Mouse (Mus musculus) gastrocnemius, adult 8-10 months (tissue): Measurements from ENCODE around the gene Them7. TPM values are rescaled to one million over a fixed set of nuclear protein-coding genes. Genes with fewer than 3 reads are reported as not detected.

Experiments
- DNase-seq, 2 experiments: peaks; one replicate each; pipeline ENCODE4 v3.0.0; 2022; ENCODE audit warnings: low spot score in 2 of 2
- total RNA-seq, 4 experiments: library from RNA; stranded (reverse); gene quantifications; 2 replicates each; pipeline ENCODE4 v1.2.4; 2022

Gene Them7
- total RNA-seq, 4 experiments from 2014 or later: not detected

DNA sequence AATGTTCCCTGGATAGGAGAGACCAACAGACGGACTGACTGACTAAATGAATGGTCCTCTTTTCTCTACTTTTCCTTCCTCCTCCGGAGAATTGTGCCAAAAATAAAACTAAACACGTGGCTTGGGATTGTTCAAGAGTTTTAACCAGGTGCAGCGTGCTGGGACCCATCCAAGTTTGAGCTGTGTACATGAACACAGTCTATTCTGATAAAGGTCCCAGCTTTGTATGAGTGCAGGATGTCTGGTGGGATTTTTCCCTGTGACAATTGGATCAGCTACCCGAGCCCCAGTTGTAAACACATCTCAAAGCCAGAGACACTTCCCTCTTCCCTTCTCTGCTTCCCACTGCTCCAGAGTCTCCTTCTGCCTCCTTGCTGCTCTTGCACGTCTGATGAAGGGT lies 10.2 kb downstream of the Them7 start:
- DNase-seq: no peak

DNA sequence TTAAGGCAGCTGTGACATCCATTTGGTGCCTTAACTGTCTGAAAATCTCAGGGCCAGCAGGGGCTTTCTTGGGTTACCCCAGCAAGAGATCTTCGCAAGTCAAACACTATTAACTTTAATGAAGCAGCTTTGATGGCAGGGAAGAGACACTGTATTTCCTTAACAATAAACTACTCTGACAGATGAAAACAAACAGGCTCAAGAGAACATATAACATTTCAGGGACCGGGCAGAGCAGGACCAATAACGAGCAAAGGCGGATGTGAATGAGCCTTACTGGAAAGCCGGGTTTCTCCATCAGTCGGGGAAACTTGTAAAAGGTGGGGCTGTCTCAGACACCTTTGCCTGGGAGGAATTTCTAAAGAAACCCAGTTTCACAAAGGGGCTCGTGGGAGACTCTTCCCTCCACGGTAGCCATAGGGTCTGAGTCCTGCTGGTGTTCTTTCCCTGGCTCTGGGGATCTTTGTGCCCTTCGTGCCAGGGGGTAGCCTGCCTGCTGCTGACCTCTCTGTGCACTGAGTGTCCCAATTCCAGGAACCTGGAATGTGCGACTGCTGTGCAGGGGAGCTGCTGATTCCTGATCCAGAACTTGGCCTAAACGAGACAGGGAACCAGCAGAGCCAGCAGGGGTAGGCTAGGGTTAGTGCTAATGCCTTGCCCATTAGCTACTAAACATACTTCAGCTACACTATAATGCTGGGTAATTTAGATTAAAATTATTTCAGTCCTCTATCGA lies 11.4 kb downstream of the Them7 start:
- DNase-seq: no peak

DNA sequence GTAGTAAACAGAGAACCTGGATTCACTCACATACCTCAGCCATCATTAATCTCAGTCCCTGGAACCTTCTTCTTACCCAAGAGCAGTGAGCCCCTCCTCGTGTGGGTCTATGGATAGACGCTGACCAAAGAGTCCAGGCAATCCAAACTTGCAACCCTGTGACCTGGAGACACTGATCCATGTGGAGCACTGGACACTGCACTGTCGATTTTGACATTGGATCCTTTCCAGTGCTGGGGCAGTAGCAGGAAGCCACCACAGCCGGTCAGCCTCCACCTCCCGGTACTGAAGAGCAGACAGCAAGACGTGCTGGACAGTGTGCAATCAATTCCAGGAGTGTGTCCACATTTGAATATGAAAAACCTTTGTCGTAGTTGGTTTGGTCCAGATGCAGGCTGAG lies 13.3 kb downstream of the Them7 start:
- no peak for DNase-seq

DNA sequence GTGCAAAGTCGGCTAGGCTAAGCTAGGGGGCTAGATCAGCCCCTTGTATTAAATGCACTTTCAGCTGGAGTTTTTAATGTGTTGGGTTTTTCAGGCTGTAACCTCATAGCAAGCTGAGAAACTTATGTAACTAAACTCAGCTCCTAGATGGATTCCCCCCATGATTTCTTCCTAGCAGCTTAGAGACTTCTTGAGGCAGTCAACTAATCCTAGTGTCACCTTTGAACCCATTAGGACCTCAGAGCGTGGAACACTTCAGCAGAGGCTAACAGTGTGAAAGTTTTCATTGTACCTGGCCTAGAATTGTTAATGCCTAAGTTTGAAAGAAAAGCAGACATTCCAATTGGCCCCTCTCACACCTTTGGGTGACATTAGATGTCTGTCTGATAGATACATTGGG lies 13.7 kb downstream of the Them7 start:
- no peak for DNase-seq

DNA sequence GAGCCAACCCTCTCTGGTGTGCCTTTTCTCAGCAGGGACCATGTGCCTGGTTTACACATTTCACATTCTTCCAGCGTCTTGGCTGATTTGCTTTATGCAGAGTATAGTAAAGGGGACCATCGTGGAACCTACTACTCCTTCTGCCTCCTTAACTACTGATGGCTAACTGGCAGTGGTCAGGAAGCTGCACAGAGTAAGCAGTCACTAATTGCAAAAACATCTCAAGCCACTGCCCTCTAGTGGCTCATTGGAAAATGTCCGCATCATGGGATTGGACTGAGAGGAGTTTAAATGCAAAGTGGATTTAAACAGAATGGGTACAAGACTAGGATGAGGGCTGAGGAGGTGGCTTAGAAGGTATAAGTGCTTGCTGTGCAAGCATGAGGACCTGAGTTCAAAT lies 14.7 kb downstream of the Them7 start:
- no peak for DNase-seq

DNA sequence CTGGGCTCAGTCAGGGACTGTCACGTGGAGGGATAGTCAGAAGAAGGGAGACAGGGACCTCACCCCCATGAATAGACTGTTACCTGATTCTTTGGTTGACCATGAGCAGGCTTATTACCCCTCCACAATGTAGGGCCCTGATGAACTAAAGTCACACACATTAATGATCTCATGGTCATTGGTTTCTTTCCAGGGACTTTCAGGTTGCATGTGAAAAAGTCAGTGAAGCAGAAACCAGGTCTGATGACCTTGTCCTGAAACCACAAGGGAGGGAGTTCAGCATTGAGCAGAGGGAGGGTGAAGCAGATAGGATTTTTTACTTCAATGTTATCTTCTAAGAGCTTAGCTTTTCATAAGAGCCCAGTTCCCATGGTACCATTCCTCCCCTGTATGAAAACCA lies 16.5 kb downstream of the Them7 start:
- no peak for DNase-seq

DNA sequence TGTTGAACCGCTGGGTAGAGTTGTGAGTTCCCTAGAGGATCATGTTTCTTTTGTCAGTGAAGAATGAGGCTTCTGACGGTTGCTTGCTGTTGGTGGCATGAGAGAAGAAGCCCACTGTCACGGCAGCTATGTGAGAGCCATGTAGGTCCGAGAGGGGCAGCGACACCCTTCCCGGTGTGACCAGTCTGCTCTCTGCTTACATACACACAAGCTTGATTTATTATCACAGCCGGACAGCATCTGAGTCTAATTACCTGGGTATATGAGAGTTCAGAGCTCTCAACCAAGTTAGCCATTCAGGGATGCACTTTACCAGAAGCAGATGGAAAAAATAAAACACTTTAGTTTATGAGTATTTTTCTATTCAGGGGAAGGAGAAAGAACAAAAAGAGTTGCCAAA lies 18.8 kb downstream of the Them7 start:
- no peak for DNase-seq

DNA sequence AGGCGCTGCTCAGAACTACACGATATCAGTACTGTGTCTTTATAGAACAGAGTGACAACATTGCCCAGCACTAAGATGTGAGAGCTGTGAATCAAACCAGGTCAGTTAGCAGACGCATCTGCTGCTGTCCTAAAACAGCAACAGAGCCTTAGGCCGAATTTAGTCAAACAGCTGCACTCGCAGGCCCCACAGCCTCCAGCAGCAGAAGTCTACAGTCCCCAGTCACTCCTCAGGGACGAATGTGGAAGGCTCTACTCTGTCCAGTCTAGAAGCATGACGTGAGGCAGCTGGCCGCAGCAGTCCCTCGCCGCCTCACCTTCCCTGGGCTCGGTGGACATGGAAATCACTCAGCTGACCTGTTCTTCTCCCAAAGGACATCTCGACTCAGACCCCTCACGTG lies 20.6 kb downstream of the Them7 start:
- no peak for DNase-seq

DNA sequence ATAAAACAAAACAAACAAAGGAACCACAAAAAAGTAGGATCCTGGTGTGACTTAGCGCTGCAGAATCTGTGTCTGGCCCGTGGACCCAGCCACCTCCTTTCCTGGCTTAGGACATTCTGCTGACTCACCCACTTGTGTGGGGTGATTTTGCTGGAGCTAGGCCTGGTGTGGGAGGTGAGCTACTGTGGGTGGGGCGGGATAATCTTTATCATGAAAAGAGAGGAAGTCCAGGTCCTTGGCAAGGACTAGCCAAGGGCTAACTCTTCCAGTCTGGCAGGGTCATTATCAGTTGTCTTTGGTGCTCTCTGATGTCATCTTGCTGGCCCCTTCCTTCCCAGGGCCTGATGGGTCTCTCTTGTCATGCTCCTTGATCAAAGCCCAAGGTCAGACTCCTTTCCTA lies 27.9 kb downstream of the Them7 start:
- no peak for DNase-seq

DNA sequence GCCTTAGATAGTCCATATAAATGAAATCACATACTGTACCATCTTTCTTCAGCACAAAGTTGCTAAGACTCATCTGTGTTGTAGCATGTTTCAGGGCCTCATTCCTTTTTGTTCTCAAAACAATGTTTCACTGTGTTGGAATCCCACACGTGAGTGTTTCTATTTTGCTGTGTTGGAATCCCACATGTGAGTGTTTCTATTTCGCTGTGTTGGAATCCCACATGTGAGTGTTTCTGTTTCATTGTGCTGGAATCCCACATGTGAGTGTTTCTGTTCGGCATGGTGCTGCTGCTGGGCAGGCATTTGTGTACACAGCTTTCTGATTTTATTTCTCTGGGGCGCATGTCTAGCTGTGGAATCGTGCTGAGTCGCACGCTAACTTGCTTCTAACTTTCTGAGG lies 28.7 kb downstream of the Them7 start:
- DNase-seq: no peak

DNA sequence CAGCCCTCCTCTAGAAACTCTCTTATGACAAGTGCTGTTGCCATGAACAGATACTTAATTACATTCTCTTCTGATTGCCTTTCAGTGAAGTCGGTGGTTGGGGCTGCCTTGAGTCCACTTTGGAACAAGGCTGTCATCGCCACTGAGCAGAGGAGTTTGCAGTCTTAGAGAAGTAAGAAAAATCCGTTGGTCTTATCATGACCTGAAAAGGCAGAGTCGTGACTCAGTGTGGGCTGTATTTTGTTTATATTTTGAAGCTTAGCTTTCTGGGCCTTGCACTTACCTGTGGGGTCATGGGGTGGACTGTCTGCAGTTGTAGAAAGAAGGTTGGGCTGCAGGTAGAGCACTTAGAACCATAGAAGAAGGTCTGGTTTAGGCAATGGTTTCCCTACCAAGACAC lies 31.3 kb downstream of the Them7 start:
- no peak for DNase-seq

DNA sequence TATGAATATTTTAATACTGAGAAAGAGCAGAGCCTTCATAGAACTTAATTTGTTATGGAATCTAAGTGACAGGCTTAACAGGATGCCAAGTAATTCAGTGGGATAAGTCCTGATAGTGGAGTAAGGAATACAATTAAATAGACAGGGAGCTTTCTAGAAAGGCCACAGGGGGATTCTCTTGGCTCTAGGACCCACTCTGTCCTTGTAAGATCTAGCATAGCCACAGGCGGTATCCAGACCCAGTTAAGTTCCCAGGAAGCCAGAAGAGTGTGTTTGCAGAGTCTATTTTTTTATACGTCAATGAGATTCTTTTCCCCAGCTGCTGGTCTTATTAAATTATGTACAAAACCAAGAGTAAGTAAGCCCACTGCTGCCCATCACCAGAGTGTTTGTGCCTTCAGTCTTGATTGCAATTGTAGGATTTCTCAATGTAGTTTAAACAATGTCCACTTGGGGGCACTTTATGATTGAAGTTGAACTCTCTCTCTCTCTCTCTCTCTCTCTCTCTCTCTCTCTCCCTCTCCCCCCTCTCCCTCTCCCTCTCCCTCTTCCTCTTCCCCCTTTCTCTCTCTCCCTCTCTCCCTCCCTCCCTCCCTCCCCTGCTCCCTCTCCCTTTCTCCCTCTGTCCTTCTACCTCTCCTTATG lies 32.4 kb downstream of the Them7 start:
- no peak for DNase-seq

DNA sequence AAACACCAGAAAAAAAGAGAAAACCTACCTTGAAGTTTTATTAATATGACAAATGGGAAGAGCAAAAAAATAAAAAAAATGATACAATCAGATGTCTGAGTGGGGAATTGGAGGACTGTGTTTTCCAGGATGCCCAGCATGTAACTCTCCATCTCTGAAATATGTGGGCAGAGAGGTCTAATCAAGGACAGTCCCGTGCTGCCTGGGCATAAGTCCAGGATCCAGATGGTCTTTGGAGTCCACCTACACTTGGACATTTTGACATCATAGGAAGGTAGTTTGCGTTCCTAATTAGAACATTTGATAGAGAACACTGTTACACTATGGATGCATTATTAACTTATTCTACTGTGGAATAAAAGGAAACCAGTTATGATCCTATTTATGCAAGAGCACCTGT lies 33.3 kb downstream of the Them7 start:
- no peak for DNase-seq

DNA sequence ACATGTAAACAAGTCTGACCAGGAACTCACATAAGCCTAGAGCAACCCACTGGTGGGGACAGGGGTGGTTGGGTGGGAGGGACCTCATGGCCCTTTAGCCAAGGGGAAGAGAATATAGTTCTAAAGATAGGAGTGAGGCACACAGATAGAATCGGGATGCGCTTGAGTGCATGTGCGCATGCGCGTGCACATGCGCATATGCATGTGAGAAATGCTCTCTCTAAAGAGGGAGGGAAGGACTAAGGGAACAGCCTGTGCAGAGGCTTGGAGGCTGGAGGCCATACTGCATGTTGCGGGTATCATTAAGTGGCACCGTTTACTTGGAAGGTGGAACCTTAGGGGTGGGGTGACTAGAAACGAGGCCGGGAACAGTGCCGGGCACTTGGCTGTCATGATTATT lies 37.2 kb downstream of the Them7 start:
- no peak for DNase-seq

DNA sequence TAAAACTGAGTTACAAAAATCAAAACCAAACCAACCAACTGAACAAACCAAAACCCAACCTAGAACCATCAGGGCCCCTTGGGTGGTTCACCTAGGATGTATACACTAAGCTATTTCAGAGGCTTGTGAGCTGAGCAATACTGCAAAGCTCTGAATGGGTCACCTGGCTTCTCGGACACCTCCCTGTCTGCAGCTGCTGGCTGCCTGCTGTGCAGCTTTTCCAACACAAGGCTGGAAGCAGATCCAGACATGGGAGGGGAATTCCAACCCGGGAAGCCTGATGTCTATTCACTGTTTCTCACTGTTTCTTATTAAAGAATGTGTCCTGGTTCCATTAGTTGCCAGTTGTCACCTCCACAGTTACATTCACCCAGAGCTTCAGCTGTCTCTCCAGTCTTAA lies 39.1 kb downstream of the Them7 start:
- no peak for DNase-seq

DNA sequence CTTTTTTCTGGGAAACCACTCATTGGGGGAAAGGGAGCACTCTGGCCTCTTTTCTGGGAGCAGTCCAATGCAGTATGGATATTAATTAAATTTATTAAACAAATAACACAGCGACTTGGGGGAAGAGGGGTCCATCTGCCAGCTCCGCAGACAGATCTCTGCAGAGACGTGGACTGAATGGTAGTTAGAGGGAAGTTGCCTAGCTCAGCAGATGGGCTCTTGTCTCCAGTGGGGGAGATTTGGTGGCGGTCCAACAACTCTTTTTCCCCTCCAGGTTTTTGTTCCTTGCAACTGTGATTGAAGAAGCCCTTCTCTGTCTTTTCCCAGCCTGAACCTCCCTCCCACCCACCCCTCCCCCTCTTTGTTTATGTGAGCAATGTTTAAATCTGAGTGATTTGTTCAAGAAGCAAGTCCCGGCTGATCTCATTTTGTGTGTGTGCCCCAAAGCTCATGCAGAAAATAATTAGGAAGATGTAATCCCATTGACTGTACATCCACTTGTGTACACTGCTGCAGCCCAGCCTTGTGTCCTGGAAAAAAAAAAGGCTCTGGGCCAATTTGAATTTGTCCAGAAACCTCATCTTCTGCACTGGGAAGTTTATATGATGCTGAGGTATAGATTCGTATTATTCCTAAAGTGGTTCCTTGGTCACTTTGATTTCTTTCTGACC lies 58.4 kb downstream of the Them7 start:
- DNase-seq: no peak

DNA sequence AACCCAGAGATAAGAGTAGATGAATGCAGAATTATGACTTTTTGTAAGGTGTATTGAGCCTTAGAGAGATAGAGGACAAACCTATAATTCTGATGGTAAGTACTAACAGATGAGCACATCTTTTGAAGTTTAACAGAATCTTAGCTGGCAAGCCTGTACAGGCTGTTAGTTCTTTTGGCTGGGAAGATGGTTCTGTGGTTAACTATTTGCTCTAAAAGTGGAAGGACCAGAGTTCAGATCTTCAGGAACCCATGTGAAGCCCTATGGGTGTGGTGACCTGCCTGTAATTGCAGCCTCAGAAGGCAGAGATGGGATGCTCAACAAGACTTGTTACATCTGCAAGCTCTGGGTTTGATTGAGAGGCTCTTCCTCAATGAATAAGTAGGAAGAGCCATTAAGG lies 59.7 kb downstream of the Them7 start:
- DNase-seq: no peak

DNA sequence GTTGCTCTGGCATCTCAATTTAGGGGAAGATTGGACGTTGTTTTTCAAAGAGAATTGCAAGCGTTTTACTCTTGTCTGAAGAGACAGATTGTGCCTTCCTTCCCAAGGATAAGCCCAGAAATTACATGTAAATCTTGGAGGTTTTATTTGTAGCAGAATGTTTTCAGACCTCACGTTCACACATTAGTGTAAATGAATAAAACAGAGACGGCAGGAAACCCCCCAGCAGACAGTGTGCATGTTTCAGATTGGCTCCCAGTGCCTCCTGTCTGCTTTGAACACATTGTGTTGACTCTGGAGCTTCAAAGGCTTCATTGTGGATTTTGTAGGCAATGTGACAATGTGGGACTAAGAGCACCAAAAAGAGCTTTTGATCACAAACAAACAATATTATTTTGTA lies 60.7 kb downstream of the Them7 start:
- no peak for DNase-seq

DNA sequence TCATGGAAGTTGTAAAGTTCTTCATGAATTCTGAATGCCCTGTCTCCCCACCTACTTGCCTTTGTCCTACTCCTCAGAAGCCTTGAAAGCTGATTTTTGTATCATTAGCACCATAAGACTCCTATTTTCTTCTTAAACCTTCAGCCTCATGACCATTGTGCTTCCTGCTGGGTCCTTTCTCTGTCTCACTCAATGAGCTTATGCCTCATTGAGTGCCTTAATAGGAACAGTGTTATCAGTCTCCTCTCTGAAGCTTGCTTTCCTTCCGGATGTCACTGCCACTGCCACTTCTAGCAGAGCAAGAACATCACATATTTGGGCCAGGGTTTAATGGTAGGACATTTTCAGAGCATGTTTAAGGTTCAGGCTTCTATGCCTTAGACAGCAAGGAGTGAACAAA lies 71.7 kb downstream of the Them7 start:
- no peak for DNase-seq

DNA sequence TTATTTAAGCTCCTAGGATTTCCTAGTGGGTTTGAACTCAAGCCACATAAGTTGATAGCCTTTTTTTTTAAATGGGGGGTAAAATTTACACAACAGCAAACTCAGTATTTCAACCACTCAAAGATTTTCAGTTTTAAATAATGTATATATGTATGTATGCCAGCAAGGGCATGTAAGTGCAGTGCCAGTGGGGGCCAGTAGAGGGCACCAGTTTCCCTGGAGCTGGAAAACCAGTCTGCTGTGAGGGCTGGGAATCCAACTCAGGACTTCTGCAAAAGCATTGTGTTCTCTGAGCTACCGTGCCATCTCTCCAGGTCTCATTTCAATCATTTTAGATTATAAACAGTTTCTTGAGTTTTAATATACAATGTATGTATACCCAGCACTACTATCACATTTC lies 74.8 kb downstream of the Them7 start:
- DNase-seq: no peak

DNA sequence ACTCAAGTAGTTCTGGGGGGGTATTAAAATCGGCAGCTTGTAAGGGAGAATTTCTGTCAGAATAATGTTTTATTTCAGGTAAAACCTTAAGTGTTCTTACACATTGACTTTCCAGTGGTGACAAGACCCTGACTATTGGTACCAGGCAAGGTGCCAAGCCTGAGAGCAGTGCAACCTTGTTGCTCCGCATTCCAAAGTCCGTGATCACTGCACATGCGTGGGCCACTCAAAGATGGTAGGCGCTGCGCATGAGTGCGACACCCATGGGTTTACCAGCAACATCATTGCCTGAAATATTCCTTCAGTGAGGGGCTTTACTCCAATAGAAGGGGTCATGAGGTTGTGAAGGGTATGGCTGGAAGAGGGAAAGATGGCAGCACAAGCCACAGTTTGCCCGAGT lies 77.0 kb downstream of the Them7 start:
- no peak for DNase-seq

DNA sequence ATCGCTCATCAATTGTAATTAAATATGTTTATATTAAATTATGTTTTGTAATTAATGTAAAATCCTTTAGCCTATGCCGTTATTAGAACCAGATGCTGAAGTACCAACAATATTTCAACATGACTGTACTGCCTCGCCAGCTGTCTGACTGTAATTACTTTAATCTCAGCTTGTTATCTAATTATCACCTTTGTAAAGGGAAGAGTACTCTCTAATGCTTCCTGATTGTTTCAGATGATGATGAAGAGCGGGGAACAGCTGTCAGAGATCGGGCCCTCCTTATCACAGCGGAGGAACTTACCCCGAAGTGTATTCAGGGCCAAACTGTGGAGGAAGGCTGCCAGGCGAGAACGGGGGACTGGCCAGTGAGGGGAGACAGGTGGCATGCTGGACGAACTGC lies 77.4 kb downstream of the Them7 start:
- DNase-seq: no peak

DNA sequence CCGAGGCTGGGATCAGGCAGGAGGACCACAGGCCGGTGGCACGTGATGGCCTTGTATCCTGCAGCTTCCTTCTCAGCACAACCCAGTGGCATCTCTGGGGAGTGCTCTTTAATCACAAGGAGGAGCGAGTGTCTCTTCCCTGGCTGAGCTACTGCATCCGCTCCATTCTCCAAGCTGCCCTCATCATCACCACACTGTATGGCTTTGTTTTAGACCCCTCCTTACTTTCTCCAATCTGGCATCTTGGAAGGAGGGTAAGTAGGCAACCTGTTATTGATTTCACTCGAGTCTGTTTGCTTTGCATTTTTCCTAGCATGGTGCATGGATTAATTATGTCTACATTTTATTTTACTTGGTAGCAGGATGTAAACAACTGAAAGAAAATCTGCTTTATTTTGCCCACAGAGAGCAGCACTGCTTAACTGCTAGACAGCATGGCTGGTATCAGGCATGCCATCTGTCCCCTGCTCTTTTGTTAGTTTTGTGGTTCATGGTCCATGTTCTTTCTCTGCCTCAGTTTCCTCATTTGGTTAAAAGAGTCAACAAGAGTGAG lies 79.9 kb downstream of the Them7 start:
- DNase-seq: no peak
